Mouse (Mus musculus): ENCODE data around the gene Ldb3. TPM values are rescaled to one million over a fixed set of nuclear protein-coding genes. Genes with fewer than 3 reads are reported as not detected.

Gene Ldb3
- polyA plus RNA-seq, 1 experiment from 2014 or later = 1.2 TPM

DNA sequence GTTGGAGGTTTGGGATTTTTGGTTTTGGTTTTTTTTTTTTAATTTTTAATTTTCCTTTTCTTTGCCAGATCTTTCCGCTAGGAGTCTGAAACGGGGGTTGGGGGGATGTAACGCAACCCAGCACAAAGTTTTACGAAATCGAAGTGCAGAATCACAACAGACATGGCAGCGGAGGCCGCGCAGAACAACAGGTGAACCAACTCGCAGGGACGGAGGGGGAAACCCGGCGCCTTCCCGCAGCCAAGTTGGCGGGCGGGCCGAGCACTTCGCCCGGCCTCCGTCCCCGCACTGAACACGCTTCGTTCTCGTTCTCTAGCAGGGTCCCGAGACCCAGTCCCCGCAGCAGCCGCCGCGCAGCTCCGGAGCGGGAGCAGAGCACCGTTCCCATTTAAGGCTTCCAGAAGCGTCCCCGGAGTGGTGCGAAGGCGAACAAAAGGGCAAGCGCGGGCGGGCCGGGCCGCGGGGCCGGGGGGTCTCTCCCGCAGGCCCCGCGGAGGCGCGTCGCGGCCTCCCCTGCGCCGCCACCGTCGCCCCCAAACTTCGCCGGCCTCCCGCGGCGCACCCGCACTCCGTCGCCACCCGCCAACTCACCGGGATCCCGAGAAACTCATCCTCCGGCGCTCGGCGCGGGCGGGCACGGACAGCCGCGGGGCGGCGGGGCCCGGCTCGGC, 86.5 kb downstream of the Ldb3 start:
- Histone ChIP-seq H3K4me3 (ENCODE audit: low read length) (peak overlapping the region; percentile 87), H3K27me3 (replicated peaks; ENCODE audit: control insufficient read depth, insufficient read depth, low read length) (no peaks in the 10 kb centered on the region), H3K4me2 (ENCODE audit: low read length) (peak overlapping the region; percentile 62), H3K27ac (ENCODE audit: low read depth, low read length) (peak overlapping the region; percentile 98), H3K36me3 (ENCODE audit: control insufficient read depth, insufficient read depth, low read length) (no peaks in the 10 kb centered on the region), H3K4me1 (ENCODE audit: control insufficient read depth, insufficient read depth, low read depth, low read length) (peaks cover 19% of the 10 kb centered on the region), H3K9me3 (ENCODE audit: control insufficient read depth, low read length) (no peaks in the 10 kb centered on the region), H3K9ac (ENCODE audit: low read depth, low read length) (peak overlapping the region; percentile 95)
- WGBS = under 1% methylated on average over 61 of the region's 77 CpGs
- peak; percentile 45 for ATAC-seq

DNA sequence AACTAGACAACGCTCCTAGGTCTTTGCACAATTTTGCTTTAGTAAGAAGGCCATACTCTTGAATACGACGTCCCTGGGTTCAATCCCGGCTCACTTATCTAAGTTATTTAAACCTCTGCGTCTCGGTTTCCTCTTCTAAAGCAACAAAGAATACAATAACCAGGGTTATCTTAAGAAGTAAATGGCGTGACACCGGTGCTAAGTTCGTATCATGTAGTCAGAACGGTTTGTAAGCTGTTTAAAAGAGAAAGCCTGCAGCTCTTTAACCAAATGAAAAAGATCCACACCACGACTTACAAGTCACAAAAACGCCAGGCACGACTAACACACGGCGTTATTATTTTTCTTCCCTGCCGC, 87.1 kb downstream of the Ldb3 start:
- Histone ChIP-seq H3K27ac (ENCODE audit: low read depth, low read length) (peak overlapping the region; percentile 98), H3K36me3 (ENCODE audit: control insufficient read depth, insufficient read depth, low read length) (no peaks in the 10 kb centered on the region), H3K4me3 (ENCODE audit: low read length) (peak overlapping the region; percentile 87), H3K9ac (ENCODE audit: low read depth, low read length) (peak overlapping the region; percentile 95), H3K4me1 (ENCODE audit: control insufficient read depth, insufficient read depth, low read depth, low read length) (peaks cover 19% of the 10 kb centered on the region), H3K4me2 (ENCODE audit: low read length) (peak overlapping the region; percentile 62), H3K9me3 (ENCODE audit: control insufficient read depth, low read length) (no peaks in the 10 kb centered on the region), H3K27me3 (replicated peaks; ENCODE audit: control insufficient read depth, insufficient read depth, low read length) (no peaks in the 10 kb centered on the region)
- under 1% methylated on average over 16 of the region's 16 CpGs for WGBS
- ATAC-seq = no peak

DNA sequence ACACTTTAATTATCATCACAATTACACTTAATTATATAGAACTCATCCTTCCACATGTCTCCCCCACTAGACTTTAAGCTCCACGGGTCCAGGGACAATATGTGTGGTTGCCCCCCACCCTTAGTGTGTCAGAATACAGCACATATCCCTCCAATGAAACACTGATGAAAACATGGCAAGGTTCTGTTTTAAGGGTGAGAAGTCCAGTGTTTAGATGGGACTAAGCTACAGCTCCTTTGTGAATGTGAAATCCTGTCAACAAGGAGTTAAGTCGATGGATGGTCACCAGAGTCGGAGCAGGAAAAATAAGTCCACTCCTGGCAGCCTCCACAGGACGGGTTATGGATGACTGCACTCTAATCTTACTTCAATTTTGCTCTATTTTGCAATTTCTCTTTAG, 88.2 kb downstream of the Ldb3 start:
- Histone ChIP-seq H3K4me2 (ENCODE audit: low read length) (peak overlapping the region; percentile 62), H3K27me3 (replicated peaks; ENCODE audit: control insufficient read depth, insufficient read depth, low read length) (no peaks in the 10 kb centered on the region), H3K4me3 (ENCODE audit: low read length) (peak overlapping the region; percentile 87), H3K9me3 (ENCODE audit: control insufficient read depth, low read length) (no peaks in the 10 kb centered on the region), H3K36me3 (ENCODE audit: control insufficient read depth, insufficient read depth, low read length) (no peaks in the 10 kb centered on the region), H3K27ac (ENCODE audit: low read depth, low read length) (no peak overlapping the region), H3K9ac (ENCODE audit: low read depth, low read length) (no peak overlapping the region), H3K4me1 (ENCODE audit: control insufficient read depth, insufficient read depth, low read depth, low read length) (peaks cover 19% of the 10 kb centered on the region)
- no peak for ATAC-seq
- 3% methylated on average over 4 of the region's 4 CpGs for WGBS

DNA sequence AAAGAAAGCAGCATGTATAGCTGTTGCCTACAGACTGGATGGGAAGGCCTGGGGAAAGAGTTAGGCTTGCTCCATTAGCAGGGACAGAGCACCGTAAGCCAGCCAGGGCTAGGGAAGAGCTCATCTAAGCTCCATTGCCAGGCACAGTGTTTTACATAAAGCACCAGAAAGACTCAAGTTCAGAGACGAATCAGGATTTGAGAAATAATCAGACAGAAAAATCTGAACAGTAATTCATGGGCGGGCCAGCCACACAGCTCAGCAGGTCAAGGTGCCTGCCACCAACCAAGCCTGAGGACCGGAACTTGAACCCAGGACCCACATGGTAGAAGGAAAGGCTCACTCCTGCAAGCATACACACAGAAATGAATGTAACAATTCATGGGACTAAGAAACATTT, 88.8 kb downstream of the Ldb3 start:
- peak overlapping the region; percentile 62 for H3K4me2 ChIP-seq (ENCODE audit: low read length)
- no peaks in the 10 kb centered on the region for H3K27me3 ChIP-seq (replicated peaks; ENCODE audit: control insufficient read depth, insufficient read depth, low read length)
- peaks cover 19% of the 10 kb centered on the region for H3K4me1 ChIP-seq (ENCODE audit: control insufficient read depth, insufficient read depth, low read depth, low read length)
- H3K9ac ChIP-seq (ENCODE audit: low read depth, low read length) = no peak overlapping the region
- H3K36me3 ChIP-seq (ENCODE audit: control insufficient read depth, insufficient read depth, low read length) = no peaks in the 10 kb centered on the region
- 59% methylated on average over 4 of the region's 4 CpGs for WGBS
- ATAC-seq = no peak
- no peaks in the 10 kb centered on the region for H3K9me3 ChIP-seq (ENCODE audit: control insufficient read depth, low read length)
- H3K27ac ChIP-seq (ENCODE audit: low read depth, low read length) = no peak overlapping the region
- 0 out of 2 replicates have a peak overlapping the region, but pooled peaks have one; percentile 87 for H3K4me3 ChIP-seq (ENCODE audit: low read length)

DNA sequence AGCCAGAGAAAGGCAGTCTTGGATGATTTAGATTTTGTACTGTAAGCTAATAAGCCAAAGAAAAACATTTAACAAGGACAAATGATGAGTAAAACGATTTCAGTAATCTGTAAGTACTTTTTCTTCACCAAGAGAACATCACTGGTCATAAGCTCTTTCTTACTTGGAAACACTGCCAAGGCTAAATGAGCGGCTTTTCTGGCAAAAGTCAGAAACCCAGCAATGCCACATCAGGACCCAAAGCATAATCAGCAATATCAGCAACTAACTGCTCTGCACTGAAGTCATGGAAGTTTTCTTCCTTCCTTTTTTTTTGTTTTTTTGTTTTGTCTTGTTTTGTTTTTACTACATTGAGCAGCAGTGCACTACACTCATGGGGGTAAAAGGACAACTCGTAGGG, 91.1 kb downstream of the Ldb3 start:
- Histone ChIP-seq H3K4me1 (ENCODE audit: control insufficient read depth, insufficient read depth, low read depth, low read length) (peaks cover 19% of the 10 kb centered on the region), H3K27me3 (replicated peaks; ENCODE audit: control insufficient read depth, insufficient read depth, low read length) (no peaks in the 10 kb centered on the region), H3K9ac (ENCODE audit: low read depth, low read length) (no peak overlapping the region), H3K27ac (ENCODE audit: low read depth, low read length) (no peak overlapping the region), H3K4me3 (ENCODE audit: low read length) (no peak overlapping the region), H3K36me3 (ENCODE audit: control insufficient read depth, insufficient read depth, low read length) (no peaks in the 10 kb centered on the region), H3K9me3 (ENCODE audit: control insufficient read depth, low read length) (no peaks in the 10 kb centered on the region), H3K4me2 (ENCODE audit: low read length) (no peak overlapping the region)
- WGBS = 78% methylated on average over 3 of the region's 3 CpGs
- ATAC-seq = no peak

DNA sequence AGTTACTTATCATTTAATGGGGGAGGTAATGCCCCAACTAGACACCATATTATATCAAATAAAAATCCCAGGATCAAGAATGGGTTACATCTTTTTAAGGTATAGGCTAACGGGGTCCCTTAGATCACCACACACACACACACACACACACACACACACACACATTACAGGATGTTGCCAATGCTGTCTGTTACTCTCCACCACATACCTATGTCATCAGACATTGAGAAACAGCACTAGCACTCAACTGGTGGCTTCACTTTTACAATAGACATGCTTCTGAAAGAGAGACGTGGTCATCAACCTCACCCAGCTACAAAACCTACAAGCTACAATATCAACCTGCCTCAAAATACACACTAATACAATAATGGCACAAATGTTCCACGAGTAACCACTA, 94.8 kb downstream of the Ldb3 start:
- WGBS = 93% methylated on average over 3 of the region's 3 CpGs
- ATAC-seq = no peak

DNA sequence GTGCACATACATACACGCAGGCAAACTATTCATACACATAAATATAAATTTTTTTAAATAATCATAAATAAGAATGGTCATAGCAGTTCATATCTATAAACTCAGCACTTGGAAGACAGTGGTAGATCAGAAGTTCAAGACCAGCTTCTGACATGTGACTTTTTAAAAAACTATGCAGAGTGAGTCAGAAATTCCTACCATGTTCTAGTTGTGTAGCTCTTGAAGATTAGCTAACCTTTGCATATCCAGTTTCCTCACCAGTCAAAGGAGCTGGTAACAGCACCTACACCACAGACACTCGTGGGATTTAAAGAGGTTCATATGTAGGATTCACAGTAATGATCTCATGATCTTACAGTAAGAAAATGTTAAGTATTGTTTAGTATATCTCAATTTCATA, 95.8 kb downstream of the Ldb3 start:
- Histone ChIP-seq H3K4me1 (ENCODE audit: control insufficient read depth, insufficient read depth, low read depth, low read length) (peaks cover 3% of the 10 kb centered on the region), H3K9me3 (ENCODE audit: control insufficient read depth, low read length) (no peaks in the 10 kb centered on the region), H3K4me2 (ENCODE audit: low read length) (no peak overlapping the region), H3K27ac (ENCODE audit: low read depth, low read length) (no peak overlapping the region), H3K9ac (ENCODE audit: low read depth, low read length) (no peak overlapping the region), H3K36me3 (ENCODE audit: control insufficient read depth, insufficient read depth, low read length) (no peaks in the 10 kb centered on the region), H3K4me3 (ENCODE audit: low read length) (no peak overlapping the region), H3K27me3 (replicated peaks; ENCODE audit: control insufficient read depth, insufficient read depth, low read length) (no peaks in the 10 kb centered on the region)
- WGBS = 89% methylated on average over 2 of the region's 2 CpGs
- no peak for ATAC-seq

More for the DNA sequence above, 94.8 kb downstream of the Ldb3 start:
- Histone ChIP-seq H3K9ac (ENCODE audit: low read depth, low read length) (no peak overlapping the region), H3K4me2 (ENCODE audit: low read length) (no peak overlapping the region), H3K27ac (ENCODE audit: low read depth, low read length) (no peak overlapping the region), H3K9me3 (ENCODE audit: control insufficient read depth, low read length) (no peaks in the 10 kb centered on the region), H3K4me3 (ENCODE audit: low read length) (no peak overlapping the region), H3K4me1 (ENCODE audit: control insufficient read depth, insufficient read depth, low read depth, low read length) (peaks cover 3% of the 10 kb centered on the region), H3K36me3 (ENCODE audit: control insufficient read depth, insufficient read depth, low read length) (no peaks in the 10 kb centered on the region), H3K27me3 (replicated peaks; ENCODE audit: control insufficient read depth, insufficient read depth, low read length) (no peaks in the 10 kb centered on the region)

DNA sequence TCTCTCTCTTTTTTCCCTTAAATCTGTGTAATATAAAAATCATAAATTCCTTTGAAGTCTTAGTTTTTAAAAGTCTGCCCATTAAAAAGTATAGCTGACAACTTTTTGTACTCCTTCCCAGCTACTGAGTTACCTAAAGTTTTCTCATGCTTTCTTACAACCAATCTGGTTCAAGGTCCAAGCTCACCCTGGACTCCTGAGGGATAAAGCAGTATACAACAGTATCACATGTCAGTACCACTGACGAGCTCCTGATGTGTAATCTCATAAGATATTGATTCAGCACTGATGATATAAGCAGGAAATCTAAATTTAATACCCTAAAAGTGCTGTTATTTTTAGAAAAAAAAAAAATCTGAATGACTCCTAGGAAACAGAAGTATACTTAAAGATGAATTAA, 97.5 kb downstream of the Ldb3 start:
- Histone ChIP-seq H3K27ac (ENCODE audit: low read depth, low read length) (no peak overlapping the region), H3K36me3 (ENCODE audit: control insufficient read depth, insufficient read depth, low read length) (no peaks in the 10 kb centered on the region), H3K9me3 (ENCODE audit: control insufficient read depth, low read length) (no peaks in the 10 kb centered on the region), H3K9ac (ENCODE audit: low read depth, low read length) (no peak overlapping the region), H3K4me1 (ENCODE audit: control insufficient read depth, insufficient read depth, low read depth, low read length) (peaks cover 3% of the 10 kb centered on the region), H3K4me2 (ENCODE audit: low read length) (no peak overlapping the region), H3K27me3 (replicated peaks; ENCODE audit: control insufficient read depth, insufficient read depth, low read length) (no peaks in the 10 kb centered on the region), H3K4me3 (ENCODE audit: low read length) (no peak overlapping the region)
- no peak for ATAC-seq
- 81% methylated on average over 1 of the region's 1 CpGs for WGBS

DNA sequence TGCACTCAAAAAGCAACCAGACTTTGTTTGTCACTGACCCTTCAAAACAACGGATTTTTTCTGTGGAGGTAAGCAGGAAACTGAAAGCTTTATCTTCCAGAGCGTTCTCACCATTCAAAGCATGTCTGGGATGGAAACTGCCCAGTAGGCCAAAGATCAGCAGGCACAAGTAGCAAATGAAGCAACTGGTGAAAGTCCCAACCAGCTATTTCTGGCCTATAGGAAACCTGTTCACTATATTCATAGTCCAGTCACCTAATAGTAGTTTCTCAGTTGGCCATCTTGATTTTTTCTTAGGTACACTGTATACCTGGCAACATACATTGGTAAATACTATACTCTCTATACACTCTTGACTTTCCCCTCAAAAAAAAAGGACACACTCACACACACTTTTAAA, 98.6 kb downstream of the Ldb3 start:
- H3K27me3 ChIP-seq (replicated peaks; ENCODE audit: control insufficient read depth, insufficient read depth, low read length) = no peaks in the 10 kb centered on the region
- H3K4me2 ChIP-seq (ENCODE audit: low read length) = no peak overlapping the region
- H3K4me1 ChIP-seq (ENCODE audit: control insufficient read depth, insufficient read depth, low read depth, low read length) = peaks cover 3% of the 10 kb centered on the region
- H3K36me3 ChIP-seq (ENCODE audit: control insufficient read depth, insufficient read depth, low read length) = no peaks in the 10 kb centered on the region
- H3K9ac ChIP-seq (ENCODE audit: low read depth, low read length) = no peak overlapping the region
- 79% methylated on average over 2 of the region's 2 CpGs for WGBS
- H3K9me3 ChIP-seq (ENCODE audit: control insufficient read depth, low read length) = no peaks in the 10 kb centered on the region
- no peak overlapping the region for H3K27ac ChIP-seq (ENCODE audit: low read depth, low read length)
- ATAC-seq = no peak
- H3K4me3 ChIP-seq (ENCODE audit: low read length) = no peak overlapping the region

DNA sequence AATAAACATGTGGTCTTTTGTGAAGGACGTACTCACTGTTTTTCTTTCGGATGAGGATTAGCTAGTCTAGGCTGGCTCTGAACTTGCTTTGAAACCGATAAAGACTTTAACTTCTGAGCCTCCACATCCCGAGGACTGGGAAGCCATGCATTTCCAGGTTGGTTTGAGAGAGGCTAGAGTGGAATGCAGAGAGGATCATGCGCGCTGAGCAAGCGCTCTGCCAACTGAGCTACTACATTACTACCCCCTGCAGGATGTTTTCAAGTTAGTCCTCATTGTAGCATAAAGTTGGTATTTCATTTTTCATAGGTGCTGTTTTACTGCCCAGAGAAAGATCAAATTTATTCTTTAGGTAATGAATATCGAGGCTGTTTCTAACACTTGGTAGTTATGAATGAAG, 102.3 kb downstream of the Ldb3 start:
- Histone ChIP-seq H3K4me3 (ENCODE audit: low read length) (no peak overlapping the region), H3K27me3 (replicated peaks; ENCODE audit: control insufficient read depth, insufficient read depth, low read length) (no peaks in the 10 kb centered on the region), H3K9me3 (ENCODE audit: control insufficient read depth, low read length) (no peaks in the 10 kb centered on the region), H3K4me1 (ENCODE audit: control insufficient read depth, insufficient read depth, low read depth, low read length) (peaks cover 3% of the 10 kb centered on the region), H3K9ac (ENCODE audit: low read depth, low read length) (no peak overlapping the region), H3K36me3 (ENCODE audit: control insufficient read depth, insufficient read depth, low read length) (no peaks in the 10 kb centered on the region), H3K4me2 (ENCODE audit: low read length) (no peak overlapping the region), H3K27ac (ENCODE audit: low read depth, low read length) (no peak overlapping the region)
- ATAC-seq = no peak
- WGBS = 66% methylated on average over 8 of the region's 8 CpGs
